Mouse (Mus musculus): ENCODE measurements around the gene Sema4a. TPM values are rescaled to one million over a fixed set of nuclear protein-coding genes. Genes with fewer than 3 reads are reported as not detected.

Gene Sema4a
- 357 and 388 TPM in 2 replicates for total RNA-seq (2023)

GRCm38 (mm10) chr3:88460983-88461696, at the start of gene Sema4a:
Gene Sema4a (minus strand): TSS chr3:88461182.

GRCm38 (mm10) chr3:88509692-88510420, 48.9 kb upstream of the Sema4a start, which contains the start of gene Lmna:
Gene Lmna (minus strand): TSS chr3:88509956.

GRCm38 (mm10) chr3:88424605-88425329, 36.2 kb downstream of the Sema4a start, which contains the start of gene Slc25a44:
Gene Slc25a44 (minus strand): TSS chr3:88425139.

GRCm38 (mm10) chr3:88409741-88410644, 51.0 kb downstream of the Sema4a start, which contains the start of gene Pmf1:
Gene Pmf1 (minus strand): TSS chr3:88410331.

Other genes with a start within 250 kb of the Sema4a start
- gene Rhbg, start 206.5 kb downstream of the Sema4a start, total RNA-seq (2023), result not detected in 2 replicates
- not detected in 2 replicates for gene Gm38392, start 174.0 kb downstream of the Sema4a start, total RNA-seq (2023)
- gene Tsacc, start 164.2 kb downstream of the Sema4a start, total RNA-seq (2023), result 0.75 TPM in 1 of 2 replicates, not detected in the other
- 51.4 and 56.4 TPM in 2 replicates for gene Cct3, start 164.1 kb downstream of the Sema4a start, total RNA-seq (2023)
- 109 and 122 TPM in 2 replicates for gene Glmp, start 136.2 kb downstream of the Sema4a start, total RNA-seq (2023)
- 0.52 and 1.1 TPM in 2 replicates for gene Tmem79, start 125.0 kb downstream of the Sema4a start, total RNA-seq (2023)
- 37.7 and 55.2 TPM in 2 replicates for gene Smg5, start 124.9 kb downstream of the Sema4a start, total RNA-seq (2023)
- 1.3 TPM in 1 of 2 replicates, not detected in the other for gene Paqr6, start 96.6 kb downstream of the Sema4a start, total RNA-seq (2023)
- gene Bglap3, start 88.4 kb downstream of the Sema4a start, total RNA-seq (2023), result 6.0 and 6.1 TPM in 2 replicates
- gene Bglap2, start 82.5 kb downstream of the Sema4a start, total RNA-seq (2023), result 6.0 and 6.9 TPM in 2 replicates
- gene Bglap, start 76.7 kb downstream of the Sema4a start, total RNA-seq (2023), result 19.5 and 34.7 TPM in 2 replicates
- gene Pmf1, start 50.9 kb downstream of the Sema4a start, total RNA-seq (2023), result 55.0 and 71.6 TPM in 2 replicates
- gene Slc25a44, start 36.0 kb downstream of the Sema4a start, total RNA-seq (2023), result 34.1 and 35.1 TPM in 2 replicates
- 14.9 and 16.9 TPM in 2 replicates for gene Lmna, start 48.8 kb upstream of the Sema4a start, total RNA-seq (2023)
- 0.06 and 0.11 TPM in 2 replicates for gene Mex3a, start 71.2 kb upstream of the Sema4a start, total RNA-seq (2023)
- gene Rab25, start 87.1 kb upstream of the Sema4a start, total RNA-seq (2023), result not detected in 2 replicates
- 59.0 and 70.5 TPM in 2 replicates for gene Lamtor2, start 91.9 kb upstream of the Sema4a start, total RNA-seq (2023)
- 12.2 and 13.7 TPM in 2 replicates for gene Ubqln4, start 92.6 kb upstream of the Sema4a start, total RNA-seq (2023)
- gene Ssr2, start 114.7 kb upstream of the Sema4a start, total RNA-seq (2023), result 63.9 and 72.3 TPM in 2 replicates
- gene Arhgef2, start 144.8 kb upstream of the Sema4a start, total RNA-seq (2023), result 209 and 264 TPM in 2 replicates
- gene Rxfp4, start 192.0 kb upstream of the Sema4a start, total RNA-seq (2023), result not detected in 2 replicates
- gene Khdc4, start 224.6 kb upstream of the Sema4a start, total RNA-seq (2023), result 95.8 and 139 TPM in 2 replicates

Measured in neutrophil, adult 65 days (primary cell).